Mouse (Mus musculus) lung, postnatal 36 days (tissue): Measurements from ENCODE around the gene Spata17.
"Not testable (repeated sequence)": the region's sequence is repeated elsewhere in the genome, so short reads cannot be mapped to it uniquely, and the experiment has no call there.

Experiments
- DNase-seq: peaks from one replicate; pipeline ENCODE4 v3.0.0; 2022; ENCODE audit warnings: mixed read lengths

The Spata17 gene

DNA sequence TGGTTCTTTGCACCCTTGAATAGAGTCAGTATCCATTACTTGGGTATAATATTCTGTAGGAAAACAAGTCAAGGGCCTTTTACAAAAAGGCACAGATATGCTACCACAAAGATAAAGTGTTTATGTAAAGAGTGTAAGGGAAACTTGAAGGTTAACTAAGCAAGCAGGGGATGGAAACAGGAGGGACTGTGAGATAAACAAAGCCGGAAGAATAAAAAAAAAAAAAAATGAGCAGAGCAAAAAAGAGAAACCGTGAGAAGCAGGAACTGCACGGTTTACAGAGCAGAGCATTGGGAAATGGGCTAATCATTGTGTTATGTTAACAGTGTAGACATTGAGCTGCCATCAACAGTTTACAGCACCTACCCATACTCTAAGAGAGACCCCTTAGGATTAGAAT, 44.9 kb downstream of the Spata17 start:
- no peak for DNase-seq

DNA sequence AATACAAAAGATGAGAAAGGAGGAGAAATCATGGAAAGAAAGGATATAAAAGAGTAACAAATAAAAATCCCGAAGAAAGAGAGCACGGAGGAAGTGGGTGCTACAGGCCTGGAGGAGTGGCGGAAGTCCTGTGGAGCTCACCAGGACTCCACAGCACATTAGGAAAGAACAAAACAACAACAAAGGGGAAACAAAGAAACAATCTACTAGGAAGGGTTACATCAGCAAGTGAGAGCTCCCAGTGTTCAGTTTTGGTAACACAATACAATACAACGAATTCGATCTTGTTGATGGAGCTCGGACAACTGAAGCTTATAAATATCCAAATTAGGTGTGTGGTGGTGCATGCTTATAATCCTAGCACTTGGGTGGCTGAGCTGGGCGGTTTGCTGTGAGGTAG, 45.6 kb downstream of the Spata17 start:
- DNase-seq = no peak

DNA sequence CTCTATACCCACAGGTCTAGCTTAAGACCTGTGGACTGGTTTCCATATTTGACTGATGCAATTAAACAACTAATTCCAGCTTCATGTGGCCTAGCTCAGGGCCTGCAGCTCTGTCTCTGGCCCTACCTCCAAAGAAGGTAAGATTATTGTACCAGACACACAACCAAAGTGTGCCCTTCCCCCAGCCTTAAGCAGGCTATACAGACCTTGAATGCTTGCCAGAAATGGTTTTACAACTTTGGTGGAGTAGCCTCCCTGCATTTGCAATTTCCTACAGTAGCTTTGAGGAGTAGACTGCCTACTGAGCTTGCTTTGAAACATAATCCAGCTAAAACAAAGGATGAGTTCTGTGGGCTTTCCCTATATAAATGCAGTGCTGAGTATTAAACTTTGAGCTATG, 51.7 kb downstream of the Spata17 start:
- DNase-seq = no peak

DNA sequence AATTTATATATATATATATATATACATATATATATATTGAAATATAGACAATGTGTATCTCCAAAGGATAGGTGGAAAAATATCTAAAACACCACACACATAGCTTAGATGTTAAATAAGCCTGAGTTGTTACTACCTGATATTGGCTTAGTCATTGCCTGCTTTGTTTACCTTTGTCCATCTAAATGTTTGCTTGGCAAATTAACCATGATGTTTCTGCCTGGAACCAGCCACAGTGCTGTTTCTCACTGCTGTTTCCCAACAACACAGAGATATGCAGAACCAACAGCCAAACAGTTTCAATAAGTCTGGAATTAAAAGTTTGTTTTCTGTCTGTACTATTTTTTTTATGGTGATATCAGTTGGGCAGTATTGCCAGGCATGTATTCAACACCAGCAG, 59.6 kb downstream of the Spata17 start:
- DNase-seq = no peak

DNA sequence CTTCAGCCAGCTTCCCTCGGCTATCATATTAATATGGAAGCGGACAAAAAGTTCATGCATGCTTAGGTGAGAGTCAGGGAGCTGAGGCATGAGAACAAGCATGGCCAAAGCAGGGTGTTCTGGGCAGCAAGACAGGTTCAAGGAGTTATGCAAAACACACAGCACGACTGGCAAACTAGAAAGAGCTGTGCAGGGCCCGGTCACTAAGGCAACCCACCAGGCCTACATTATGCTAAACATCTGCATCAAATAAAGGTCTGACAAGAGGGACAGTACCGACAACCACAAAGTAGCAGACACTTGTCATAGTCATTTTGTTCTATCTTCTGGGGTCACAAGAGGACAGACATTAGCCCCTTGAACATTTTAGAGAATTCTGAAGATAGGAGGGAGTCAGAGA, 61.6 kb downstream of the Spata17 start:
- DNase-seq = no peak

DNA sequence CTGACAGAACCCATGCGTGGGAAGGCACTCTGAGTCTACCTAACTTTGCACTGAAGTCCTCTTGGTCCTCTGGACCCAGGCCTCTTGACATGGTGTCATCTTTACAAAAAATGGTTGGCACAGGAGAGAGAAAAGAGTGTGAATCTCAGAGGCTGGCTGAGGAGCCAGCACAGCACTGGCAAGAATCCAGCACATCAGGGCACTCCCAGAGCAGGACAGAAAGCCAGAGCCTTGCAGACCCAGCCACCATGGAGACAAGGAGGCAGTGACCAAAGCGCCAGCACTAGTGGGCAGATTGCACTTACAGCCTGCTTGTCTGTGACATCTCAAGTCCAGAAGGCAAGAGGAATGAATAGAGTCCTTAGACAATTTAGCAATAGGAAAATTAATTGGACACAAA, 62.7 kb downstream of the Spata17 start:
- DNase-seq = no peak

DNA sequence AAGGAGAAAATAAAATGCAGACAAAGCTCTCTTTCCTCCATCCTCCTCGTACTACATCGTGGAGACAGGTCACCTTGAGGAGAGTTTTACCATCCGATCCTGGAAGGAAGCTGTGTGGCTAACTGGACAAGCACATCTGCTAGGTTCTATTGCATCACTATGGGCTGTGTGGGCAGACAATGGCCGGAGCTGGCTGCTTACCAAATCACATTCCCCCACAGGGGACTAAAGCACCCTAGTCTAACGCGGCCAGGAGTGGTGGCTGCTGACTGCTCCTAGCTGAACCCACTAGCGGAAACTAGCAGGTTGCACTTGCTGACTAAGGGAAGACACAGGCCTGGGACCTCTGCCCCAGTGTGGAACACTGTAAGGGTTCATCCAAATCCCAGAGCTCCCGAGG, 72.3 kb downstream of the Spata17 start:
- DNase-seq = no peak

DNA sequence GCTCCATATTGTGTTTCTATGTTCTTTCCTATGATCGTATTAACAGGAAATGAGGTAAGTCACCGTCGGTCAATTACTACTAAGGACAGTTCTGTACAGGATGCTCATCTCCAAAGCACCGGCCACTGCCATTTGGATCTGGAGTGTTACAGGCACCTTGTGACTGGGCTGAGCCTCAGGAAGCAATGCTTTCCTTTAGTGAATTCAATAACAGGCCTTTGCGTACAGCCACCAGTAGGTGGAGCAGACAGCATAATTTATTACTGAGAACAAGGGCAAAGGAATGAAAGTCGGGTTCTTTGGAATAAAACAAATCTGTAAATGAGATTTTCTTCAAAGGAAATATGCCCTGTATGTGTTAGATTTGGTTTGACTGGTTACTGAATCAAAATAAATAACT, 77.8 kb downstream of the Spata17 start:
- DNase-seq = peak; percentile 84

DNA sequence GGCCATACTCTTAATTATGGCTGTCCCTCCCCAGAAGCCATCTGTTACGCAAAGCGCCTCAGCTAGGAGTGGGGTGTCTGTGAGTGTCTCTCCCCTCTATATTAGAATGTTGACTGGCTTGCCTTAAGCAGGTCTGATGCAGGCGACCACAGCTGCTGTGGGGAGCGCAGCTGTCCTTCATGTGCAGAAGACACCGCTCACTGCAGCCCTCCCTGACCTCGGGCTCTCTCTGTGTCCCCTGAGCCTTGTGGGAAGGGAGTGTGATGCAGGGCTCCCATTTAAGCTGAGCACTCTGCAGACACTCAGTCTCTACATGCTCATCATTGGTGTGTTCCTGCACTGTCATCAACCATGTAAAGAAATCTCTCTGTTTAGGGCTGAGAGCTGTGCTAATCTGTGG, 79.4 kb downstream of the Spata17 start:
- no peak for DNase-seq

DNA sequence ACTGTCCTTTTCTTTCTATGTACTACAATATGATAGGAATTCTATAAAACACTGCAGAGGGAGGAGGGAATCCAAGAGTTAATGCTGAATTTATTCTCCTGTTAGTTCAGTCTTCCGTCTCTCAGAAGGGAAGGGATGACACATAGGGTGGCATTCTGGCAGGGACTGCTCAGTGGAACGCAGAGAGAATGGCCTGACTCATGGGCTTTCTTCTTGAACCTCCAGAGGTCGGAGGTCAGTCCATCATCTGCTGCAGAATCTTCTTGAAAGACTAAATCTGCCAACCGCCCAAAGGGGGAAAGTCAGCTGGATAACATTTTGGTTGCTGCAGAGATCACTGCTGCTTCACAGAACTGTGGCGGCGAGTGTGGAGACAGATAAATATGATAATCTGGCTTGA, 81.4 kb downstream of the Spata17 start:
- DNase-seq = no peak

DNA sequence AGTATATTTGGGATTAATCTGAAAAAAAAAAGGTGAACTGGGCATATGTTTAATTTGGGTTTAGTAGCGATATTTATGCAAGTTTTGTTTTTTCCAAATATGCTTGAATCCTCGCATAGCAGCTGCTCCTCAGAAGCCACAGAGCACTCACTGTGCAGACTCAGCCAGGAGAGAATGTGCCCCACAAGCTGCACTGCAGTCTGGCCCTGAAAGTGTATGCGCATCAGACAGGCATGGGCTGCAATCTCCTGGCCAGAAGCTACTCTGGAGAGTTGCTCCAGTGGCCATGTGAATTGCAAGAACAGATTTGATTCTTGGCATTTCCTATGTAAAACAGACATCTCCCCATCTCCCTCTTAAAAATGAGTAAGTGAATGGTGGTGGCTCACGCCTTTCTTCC, 82.9 kb downstream of the Spata17 start:
- DNase-seq = no peak

DNA sequence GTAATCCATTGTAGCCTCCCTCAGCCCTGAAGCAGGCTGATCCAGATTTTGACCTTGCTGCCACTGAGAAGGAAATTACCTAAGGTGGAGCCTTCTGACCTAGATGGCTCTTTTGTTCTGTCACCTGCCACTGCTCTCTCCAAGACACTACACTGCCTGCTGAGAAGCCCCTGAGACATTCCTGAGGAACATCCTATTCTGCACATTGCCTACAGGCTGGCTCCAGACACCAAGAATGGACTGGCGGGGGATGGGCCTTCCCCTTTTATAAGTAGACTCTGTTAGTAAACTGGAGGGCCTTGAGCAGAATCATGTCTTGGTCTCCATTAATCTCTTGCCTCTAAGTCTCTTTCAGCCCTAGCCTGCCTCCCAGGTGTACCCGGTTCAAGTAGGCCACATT, 87.7 kb downstream of the Spata17 start:
- DNase-seq = not testable (repeated sequence)

DNA sequence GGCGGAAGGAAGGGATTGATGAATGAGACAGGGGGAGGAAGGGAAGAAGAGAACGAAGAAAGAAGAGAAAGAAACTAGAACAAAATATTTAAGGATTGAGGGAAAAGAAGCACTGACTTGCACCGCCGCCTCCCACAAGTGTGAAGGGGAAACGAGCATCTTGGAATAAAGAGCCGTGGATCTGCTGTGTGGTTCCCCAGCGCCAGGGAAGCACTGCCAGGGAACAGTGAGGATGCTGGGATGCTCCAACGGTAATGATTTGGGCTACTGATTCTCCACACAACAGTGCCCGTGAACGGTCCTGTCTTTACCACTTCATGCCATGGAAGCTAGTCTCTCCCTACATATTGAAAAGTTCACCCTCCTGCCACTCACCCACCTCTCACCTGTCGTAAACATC, 89.5 kb downstream of the Spata17 start:
- DNase-seq = no peak

DNA sequence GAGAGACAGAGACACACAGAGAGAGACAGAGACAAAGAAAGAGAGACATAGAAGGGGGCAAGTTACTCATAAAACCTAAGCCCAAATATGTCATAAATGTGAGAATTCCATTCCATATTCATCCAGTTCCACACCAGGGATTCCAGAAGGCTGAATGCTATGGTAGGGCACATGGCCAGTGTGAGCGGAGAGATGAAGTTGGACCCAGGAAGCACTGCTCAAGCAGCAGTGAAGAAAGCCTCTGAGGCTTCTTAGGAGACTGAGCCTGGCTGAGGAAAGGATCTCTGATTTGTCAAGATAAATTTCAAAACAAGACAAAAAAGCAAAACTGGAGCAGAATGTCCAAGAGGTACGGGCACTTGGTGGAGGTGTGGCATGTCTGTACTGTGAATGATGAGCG, 90.3 kb downstream of the Spata17 start:
- no peak for DNase-seq

DNA sequence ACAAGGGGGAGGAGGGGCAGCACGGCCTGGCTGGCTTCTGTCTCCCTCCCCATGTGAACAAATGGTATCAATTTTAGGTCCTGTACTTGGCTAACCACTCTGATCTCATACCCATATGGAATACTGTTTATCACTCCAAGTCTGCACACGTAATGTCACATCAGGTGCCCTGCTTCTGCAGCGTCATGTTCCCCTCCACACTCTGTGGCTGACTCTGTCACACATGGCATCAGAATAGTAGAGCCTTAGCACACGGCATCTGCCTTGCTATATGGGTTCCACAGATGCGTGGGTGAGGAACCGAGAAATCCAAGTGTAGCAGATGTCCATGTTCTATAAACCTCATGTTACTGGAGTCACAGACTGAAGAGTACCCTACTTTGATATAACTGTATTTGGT, 96.0 kb downstream of the Spata17 start:
- no peak for DNase-seq

DNA sequence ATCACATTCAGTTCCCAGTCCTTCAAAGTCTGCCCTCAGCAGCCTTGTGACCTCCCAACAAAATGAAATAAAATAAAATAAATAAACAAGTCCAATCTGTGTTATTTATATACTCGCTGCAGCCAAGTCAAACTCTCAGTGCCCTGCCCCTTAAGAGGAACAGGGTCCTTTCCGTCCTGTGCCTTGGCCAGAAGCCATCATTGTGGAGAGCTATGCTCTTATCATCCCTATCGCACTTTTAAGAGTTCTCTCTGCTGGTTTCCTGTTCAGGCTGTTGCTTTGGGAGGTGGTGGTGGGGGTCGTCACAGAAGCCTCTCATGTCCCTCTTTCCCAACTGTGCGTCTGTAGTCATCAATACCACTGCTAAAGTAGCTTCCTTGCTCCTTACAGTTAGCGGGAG, 97.2 kb downstream of the Spata17 start:
- peak; percentile 38 for DNase-seq

DNA sequence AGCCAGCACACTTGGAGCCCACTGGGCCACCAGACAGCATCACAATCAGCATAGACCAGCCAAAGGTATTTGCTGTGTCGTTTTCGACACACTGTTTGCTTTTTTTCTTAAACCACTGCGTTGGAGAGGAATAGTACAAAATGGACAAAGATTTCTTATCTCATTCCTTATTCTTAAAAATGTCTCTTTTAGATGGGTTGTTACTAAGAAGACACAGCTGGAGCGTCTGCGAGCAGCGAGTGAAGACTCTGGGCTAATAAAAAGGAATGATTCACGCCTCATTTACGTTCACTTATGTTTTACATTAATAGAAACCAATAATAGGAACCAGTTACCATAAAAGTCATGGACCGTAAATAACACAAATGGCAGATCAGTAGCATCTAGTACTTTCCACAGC, 101.5 kb downstream of the Spata17 start:
- DNase-seq = no peak

DNA sequence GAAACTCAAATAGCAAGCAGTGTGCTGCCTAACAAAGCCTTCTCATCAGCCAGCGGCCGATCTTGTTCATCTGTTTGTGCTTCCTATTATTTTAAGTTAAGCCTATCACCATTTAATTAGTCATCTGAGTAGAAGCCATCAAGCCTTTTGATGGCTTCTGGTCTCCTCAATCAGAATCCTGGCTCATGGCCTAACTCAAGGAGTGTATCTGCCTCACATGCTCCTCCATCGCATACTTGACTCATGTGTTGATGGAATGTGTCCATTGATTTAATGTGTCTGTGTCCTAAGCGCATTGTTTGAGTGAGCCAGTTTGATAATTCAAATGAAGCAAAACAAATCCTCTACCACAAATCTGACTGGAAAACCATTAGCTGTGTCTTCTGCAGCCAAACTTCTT, 113.1 kb downstream of the Spata17 start:
- DNase-seq = peak; percentile 3

DNA sequence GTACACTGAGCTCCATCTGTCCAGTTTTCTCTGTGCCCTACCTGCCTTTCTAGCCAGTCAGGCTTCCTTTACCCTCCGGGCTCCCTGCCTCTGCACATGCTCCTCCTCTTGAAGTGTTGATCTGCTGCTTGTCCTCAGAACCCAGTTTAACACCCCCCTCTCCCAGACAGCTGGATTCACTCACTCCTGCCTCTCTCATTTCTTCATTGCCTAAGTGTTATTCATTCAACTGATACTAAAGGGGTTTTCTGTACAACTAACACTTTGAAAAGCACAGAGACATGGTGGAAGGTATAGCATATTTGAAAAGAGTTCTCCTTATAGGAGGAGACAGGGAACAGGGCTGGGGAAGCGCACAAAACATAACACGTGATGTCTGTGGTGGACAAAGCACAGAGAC, 114.1 kb downstream of the Spata17 start:
- peak; percentile 29 for DNase-seq

DNA sequence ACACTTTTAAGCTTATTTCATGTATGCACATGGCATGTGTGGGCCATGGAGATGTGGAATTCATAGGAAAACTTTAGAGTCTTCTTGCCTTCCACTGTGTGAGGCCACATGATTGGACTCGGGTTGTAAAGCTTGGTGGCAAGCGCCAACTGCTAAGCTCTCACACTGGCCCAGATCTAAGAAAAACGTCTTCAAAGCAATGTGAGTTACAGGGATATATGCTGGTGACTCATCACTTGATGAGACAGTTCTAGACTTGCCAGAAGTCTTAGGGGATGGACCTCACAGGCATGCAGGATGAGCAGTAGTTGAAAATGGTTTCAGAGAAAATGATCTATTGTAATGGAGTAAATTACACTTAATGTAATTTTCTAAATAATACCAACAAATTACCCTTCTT, 114.6 kb downstream of the Spata17 start:
- no peak for DNase-seq

DNA sequence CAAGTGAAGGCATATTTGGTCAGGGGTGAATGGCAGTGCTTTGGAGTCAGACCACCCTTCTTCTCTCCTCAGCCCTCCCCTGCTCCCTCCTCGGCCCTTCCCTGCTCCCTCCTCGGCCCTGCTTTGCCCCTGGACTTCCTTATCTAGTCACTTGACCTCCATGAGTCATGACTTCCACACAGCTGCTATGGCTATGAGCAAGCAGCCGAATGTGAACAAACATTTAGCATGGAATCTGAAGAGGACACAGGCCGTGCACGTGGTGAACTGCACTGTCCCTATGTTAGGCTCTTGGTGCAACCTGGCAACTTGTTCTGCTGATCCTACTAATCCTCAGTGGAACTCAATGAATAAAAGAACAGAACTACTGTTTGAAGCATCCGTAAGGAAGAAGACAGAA, 117.0 kb downstream of the Spata17 start:
- DNase-seq = no peak

DNA sequence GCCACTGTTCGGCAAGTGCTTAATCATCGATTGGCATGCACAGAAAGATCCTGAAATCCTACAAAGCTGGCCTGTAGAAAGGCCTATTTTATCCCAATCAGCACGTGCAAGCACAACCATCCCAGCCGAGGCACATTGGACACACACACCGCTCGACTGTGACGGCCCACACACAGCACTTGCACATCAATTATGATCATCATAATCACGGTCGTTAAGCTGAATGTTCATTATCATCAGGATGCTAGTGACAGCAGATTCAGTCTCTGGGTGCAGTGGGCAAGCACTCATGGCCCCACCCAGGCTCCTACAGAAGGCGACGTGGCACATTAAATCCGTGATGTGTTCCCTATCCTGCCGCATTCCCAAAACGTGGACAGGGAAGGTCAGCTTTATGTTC, 122.7 kb downstream of the Spata17 start:
- no peak for DNase-seq

DNA sequence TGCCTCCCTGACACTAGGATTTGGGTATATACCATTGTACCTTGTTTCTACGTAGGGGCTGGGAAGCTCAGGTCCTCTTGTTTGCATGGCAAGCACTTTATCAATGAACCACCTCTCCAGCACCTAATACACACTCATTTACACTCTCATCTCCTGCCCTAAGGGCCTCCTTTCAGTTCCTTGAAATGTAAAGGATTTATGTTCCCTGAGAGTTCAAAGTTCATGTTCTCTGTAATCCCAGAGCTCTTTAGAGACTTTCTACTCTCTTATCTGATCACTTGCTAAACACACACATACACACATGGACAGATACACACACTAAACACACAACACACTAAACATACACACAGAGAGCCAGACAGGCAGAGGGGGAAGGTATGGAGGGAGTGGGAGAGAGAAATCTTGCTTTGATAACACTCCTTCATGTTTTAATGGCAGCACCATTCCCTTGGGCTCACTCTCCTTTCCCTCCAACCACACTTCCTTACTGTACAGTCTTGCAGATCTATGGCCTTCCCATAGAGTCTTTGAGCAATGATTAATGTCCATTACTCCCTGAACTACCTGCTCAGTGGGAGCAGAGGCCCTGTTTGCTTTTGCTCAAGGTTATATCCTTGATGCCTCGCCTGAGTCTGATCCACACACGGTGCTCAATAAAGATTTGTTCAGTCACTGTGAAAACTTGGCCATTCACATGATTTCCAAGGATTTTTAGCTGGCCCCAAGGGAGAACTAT, 126.4 kb downstream of the Spata17 start:
- DNase-seq = no peak

DNA sequence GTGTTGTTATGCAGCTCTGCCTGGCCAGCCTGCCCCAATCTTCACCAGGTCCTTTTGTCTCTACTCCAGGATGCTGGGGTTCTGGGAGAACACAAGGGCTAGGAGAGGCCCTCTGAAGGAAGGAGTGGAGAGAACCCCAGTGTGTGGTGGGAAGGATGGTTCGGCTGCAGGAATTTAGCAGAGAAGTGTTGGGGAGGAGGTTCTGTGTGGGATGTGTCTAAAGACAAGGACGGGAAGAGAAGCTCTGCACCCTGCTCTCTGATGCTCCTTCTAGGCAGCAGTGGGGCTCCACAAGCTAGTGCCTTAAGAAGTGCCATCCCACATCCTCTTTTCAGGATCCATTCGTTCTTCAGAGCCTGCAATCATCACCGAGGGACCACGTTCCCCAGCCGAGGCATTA, 129.2 kb downstream of the Spata17 start:
- DNase-seq = no peak

DNA sequence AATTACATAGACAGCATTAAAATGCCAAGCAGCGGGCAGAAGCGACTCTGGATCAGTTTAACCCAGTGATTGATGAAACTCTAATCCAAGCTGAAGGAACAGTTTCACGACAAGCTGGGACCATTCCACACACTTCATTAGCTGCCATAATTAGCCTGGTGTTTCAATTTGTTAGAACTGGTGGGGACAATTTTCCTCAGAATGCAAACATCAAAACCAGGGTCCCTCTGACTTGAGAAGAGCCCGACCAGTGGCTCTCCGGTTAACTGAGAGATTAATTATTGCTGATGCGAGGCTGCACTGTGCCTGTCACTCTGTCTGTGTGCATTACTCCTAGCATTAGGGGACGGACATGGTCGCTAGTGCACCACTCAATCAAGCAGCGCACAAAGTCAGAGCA, 137.9 kb downstream of the Spata17 start:
- no peak for DNase-seq

DNA sequence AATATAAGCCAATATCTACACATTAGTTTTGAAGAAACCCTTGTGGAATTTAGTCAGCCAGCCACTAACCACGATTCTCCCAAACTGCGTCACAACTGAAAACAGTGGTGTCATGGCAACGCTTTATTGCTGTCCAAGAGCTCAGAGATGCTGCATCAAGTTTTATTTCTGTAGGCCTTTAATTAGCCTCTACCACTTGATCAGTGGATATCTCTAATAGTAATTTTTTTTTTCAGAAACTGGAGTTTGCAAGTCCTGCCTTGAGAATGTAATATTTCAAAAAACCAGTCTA, 138.3 kb downstream of the Spata17 start:
- DNase-seq = no peak
